Mouse (Mus musculus): ENCODE measurements around the gene Zfp712.

The Zfp712 gene

GRCm38 (mm10) chr13:67060786-67061358, at the start of gene Zfp712:
TSS of gene Zfp712 (minus strand) at chr13:67061170.
- DNase-seq (ENCODE audit: extremely low read depth, insufficient read length, low spot score): peak; percentile 94

GRCm38 (mm10) chr13:67108821-67109206, 47.8 kb upstream of the Zfp712 start:
- no peak for DNase-seq (ENCODE audit: extremely low read depth, insufficient read length, low spot score)

GRCm38 (mm10) chr13:67108194-67108820, 47.3 kb upstream of the Zfp712 start, which contains the start of gene Gm28557:
TSS of gene Gm28557 (minus strand) at chr13:67108604.
- DNase-seq (ENCODE audit: extremely low read depth, insufficient read length, low spot score): peak; percentile 77

GRCm38 (mm10) chr13:67107681-67108080, 46.7 kb upstream of the Zfp712 start:
- no peak for DNase-seq (ENCODE audit: extremely low read depth, insufficient read length, low spot score)

GRCm38 (mm10) chr13:67097876-67098275, 36.9 kb upstream of the Zfp712 start, which contains the start of gene Zfp708:
TSS of gene Zfp708 (minus strand) at chr13:67097976.
- no peak for DNase-seq (ENCODE audit: extremely low read depth, insufficient read length, low spot score)

- no peak for DNase-seq (ENCODE audit: extremely low read depth, insufficient read length, low spot score)
These were observed 29.2 kb upstream of the Zfp712 start for GRCm38 (mm10) chr13:67090154-67090553.

GRCm38 (mm10) chr13:67081946-67082345, 21.0 kb upstream of the Zfp712 start:
- no peak for DNase-seq (ENCODE audit: extremely low read depth, insufficient read length, low spot score)

GRCm38 (mm10) chr13:67081142-67081713, 20.3 kb upstream of the Zfp712 start:
- DNase-seq (ENCODE audit: extremely low read depth, insufficient read length, low spot score): peak; percentile 84

GRCm38 (mm10) chr13:67077244-67077643, 16.3 kb upstream of the Zfp712 start:
- no peak for DNase-seq (ENCODE audit: extremely low read depth, insufficient read length, low spot score)

GRCm38 (mm10) chr13:67072786-67073185, 11.8 kb upstream of the Zfp712 start:
- DNase-seq (ENCODE audit: extremely low read depth, insufficient read length, low spot score): no peak

GRCm38 (mm10) chr13:67065386-67065785, 4.4 kb upstream of the Zfp712 start:
- DNase-seq (ENCODE audit: extremely low read depth, insufficient read length, low spot score): no peak

- no peak for DNase-seq (ENCODE audit: extremely low read depth, insufficient read length, low spot score)
These were observed 1.5 kb upstream of the Zfp712 start for GRCm38 (mm10) chr13:67062427-67062826.

GRCm38 (mm10) chr13:67060161-67060785, 697 bp downstream of the Zfp712 start:
- peak; percentile 4 for DNase-seq (ENCODE audit: extremely low read depth, insufficient read length, low spot score)
